Mouse (Mus musculus) bone marrow macrophage, adult 2 months (primary cell): ENCODE measurements around the gene Napb.

ENCODE experiments used
- CTCF ChIP-seq: IDR thresholded peaks from 2 replicates; pipeline ENCODE4 v1.5.1; 2012; ENCODE audit warnings: low read depth, mild to moderate bottlenecking, low read length, moderate library complexity
- POLR2A ChIP-seq: IDR thresholded peaks from 2 replicates; pipeline ENCODE4 v1.6.1; 2012; ENCODE audit warnings: mild to moderate bottlenecking, low read depth, low read length, borderline replicate concordance

DNA sequence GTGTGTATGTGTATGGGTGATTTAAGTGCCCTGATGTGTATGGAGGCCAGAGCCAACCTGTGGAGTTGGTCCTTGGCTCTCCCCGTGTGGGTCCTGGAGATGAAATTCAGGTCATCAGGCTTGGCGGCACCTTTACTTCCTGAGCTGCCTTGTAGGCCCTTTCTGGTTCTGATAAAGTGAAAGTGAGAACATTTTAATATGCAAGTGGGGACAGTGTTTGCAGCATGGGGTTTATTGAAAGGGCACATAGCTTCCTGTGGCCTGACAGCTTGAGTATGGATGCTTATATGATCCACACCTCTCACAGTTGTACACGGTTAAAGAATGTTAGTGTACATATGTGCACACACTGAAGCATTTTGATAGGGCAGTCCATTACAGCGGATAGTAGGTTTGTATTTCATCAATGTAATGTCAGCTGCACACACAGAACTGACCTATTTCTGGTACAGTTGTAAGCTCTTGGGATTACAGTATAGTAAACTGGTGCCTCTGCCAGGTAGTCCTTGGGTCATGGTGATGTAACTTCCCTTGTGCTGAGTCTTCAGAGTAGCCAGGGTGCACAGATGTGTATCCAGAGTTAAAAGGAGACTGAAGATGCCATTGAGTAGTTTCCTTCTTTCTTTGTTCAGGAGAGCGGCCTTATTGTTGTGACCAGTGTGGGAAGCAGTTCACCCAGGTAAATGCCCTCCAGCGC lies 42.7 kb downstream of the Napb start:
- no peak for TF ChIP-seq POLR2A
- no peak for TF ChIP-seq CTCF
